Mouse (Mus musculus) ES-E14 (cell line): ENCODE data around the gene Scnn1b.

ENCODE experiments used
- CHD2 ChIP-seq: IDR thresholded peaks from 2 replicates; pipeline ENCODE4 v1.6.1; 2014; ENCODE audit warnings: mild to moderate bottlenecking, low read depth, low read length, inconsistent platforms
- HCFC1 ChIP-seq: IDR thresholded peaks from 2 replicates; pipeline ENCODE4 v1.6.1; 2012; ENCODE audit warnings: low read length, inconsistent platforms, borderline replicate concordance; ENCODE audit not compliant: insufficient read depth
- MAFK ChIP-seq: IDR thresholded peaks from 2 replicates; pipeline ENCODE4 v1.6.1; 2014; ENCODE audit warnings: mild to moderate bottlenecking, low read depth, low read length, inconsistent platforms; ENCODE audit not compliant: insufficient read depth
- ZC3H11A ChIP-seq: IDR thresholded peaks from 2 replicates; pipeline ENCODE4 v1.6.1; 2012; ENCODE audit warnings: low read depth, mild to moderate bottlenecking, inconsistent platforms, low read length, borderline replicate concordance
- ZNF384 ChIP-seq: IDR thresholded peaks from 2 replicates; pipeline ENCODE4 v1.6.1; 2012; ENCODE audit warnings: low read depth, low read length, inconsistent platforms

- no peak for TF ChIP-seq MAFK
- no peak for TF ChIP-seq HCFC1
- TF ChIP-seq ZNF384 = no peak
- TF ChIP-seq CHD2 = no peak
- TF ChIP-seq ZC3H11A = no peak
Observed at GRCm38 (mm10) chr7:121939729-121940128, 74.9 kb downstream of the Scnn1b start.
